Mouse (Mus musculus): ENCODE results near the gene Oxsm.

The Oxsm gene

DNA sequence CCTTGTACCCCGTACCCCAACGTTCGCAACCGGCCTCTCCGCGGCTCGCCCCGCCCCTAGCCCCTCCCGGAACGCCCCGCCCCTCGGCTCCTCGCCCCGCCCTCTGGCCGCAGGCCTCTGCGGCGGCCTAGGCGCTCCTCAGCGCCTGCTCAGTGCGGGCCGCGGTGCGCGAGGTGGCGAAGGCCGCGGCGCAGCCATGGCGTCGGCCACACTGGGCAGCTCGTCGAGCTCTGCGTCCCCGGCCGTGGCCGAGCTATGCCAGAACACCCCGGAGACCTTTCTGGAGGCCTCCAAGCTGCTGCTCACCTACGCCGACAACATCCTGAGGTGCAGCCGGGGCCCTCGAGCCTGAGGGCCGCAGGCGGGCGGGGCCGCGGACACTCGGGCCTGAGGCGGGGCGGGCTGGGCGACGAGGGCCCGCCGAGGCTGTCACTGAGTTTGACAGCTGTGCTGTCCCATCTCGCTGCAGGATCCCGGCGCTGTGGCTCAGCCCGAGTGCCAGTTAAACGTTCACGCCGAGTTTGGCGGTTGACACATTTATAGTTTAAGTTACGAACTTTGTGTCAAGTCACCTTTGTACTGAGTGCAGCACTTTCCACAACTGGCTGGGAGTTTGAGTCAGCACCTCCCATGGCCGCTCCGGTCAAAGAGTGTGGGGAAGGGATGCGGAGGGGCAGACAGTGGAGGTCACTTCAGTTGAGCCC, at the start of gene Oxsm, which contains the start of gene Ngly1:
Gene Oxsm (minus strand): TSS at position 638 of the 704 bp plus-strand sequence.
Gene Ngly1 (plus strand): TSS at position 110 of the 704 bp plus-strand sequence.
- DNase-seq: peak; percentile 83

DNA sequence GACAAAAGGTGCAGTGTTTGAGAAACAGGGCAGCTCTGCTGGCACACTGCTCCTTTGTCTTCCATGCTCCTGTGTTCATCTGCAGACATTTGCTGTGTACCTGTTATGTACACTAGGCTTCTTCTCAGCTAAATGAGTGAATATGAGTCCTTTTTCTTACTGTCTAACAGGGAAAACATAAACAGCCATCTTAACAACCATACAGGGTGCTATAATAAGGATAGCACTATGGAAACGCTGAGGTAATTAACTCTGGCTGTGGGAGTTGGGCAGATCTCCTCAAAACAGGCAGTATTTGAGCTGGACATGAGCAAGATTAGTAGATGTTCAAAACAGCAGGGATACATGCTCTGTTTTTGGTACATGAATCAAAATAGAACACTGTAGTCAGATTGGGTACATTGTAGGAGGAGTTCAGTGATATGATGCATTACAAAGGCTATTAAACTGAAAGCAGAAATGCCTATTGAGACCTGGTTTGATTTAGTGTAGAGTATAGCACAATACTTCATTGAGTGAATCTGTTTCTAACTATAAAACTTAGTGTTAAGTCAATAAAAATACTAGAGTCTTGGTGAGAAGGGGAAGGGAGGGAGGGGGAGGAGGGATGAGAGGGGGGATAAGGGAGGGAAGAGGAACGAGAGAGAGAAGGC, 47.3 kb upstream of the Oxsm start:
- no peak for DNase-seq

- DNase-seq: no peak
Observed at GRCm38 (mm10) chr14:16293921-16294320, 44.3 kb upstream of the Oxsm start.

DNA sequence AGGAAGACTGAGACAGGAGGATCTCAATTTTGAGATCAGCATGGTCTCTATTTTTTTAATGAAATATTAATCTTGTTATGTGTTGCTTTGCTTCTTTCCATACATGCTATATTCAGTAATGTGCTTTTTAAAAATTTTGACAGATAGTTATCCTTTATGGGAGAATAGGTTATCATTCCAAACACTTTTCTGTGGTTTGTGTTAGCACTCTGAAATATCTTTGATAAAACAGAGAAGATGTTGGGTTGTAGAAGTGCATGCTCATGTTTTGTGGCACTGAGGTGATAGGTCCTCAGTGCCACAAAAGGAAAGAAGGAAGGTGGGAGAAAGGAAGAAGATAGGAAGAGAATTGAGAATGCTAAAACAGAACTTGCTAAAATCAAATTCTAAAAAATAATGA, 43.4 kb upstream of the Oxsm start:
- DNase-seq: no peak

DNA sequence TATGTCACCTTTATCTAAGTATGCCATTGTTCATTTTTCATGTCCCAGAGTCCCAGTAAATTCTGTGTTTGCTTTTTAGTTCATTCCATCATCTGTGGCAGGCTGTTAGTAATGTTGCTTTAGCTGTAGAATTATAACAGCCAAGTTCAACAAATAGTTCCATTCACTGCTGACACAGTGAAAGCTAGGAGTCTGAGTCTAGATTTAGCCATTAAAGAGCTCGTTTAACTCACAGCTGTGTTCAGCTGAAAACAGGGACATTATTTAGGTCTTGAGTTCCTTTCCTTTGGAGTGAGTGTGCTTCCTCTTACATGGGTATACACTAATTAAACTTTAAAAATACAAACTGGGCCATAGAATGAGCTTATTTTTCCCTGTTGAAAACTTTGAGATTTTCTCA, 42.8 kb upstream of the Oxsm start:
- DNase-seq: no peak

DNA sequence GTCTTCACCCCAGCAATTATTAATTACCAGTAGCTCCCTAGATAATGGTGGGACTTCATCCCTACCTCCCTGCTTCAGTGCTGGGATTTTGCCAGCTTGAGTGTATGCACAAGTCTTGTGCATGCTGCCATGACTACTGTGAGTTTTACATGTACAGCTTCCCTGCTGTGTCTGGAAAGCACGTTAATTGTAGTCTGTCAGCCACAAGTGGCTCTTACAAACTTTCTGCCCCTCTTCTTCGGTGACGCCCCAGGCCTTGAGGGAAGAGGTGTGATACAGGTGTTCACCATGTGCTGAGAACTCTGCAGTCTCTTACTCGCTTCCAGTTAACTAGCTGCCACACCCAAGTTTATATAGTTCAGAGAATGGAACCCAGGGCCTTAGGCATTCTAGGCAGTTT, 34.4 kb upstream of the Oxsm start:
- no peak for DNase-seq

- DNase-seq: no peak
Observed at GRCm38 (mm10) chr14:16279196-16279595, 29.6 kb upstream of the Oxsm start.

DNA sequence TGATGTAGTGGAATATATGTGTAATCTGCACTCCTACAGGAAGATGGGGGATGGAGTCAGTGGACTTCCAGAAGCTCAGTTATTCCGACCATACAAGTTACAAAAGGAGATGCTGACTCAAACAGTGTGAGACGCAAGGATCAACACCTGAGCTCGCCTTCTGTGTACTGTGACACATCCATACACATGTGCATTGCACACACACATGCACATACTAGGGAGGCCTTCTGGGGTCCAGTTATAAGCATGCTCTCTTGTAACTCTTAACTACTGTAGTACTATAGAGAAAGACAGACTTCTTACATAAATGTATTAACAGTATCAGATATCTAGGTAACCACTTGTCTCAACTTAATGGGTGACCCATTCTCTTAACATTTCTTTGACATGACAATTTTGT, 24.1 kb upstream of the Oxsm start:
- DNase-seq: no peak

- DNase-seq: no peak
Observed at GRCm38 (mm10) chr14:16269776-16270175, 20.2 kb upstream of the Oxsm start.

DNA sequence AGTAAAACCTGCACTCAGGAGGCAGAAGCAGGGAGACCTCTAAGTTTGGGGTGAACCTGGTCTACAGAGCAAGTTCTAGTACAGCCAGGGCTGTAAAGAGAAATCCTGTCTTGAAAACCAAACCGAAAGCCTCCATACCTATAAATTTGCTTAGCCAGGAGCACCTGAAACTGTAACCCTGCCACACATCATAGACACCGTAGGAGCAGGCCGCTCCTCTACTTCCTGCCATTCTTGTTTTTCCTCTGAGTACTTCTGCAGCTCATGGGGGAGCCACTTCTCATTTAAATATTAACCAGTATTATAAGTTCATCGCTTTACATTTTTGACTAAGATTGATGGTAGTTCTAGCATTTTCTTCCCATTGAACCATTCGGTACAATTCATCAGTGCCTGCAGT, 17.4 kb upstream of the Oxsm start:
- DNase-seq: no peak

GRCm38 (mm10) chr14:16261869-16262268, 12.3 kb upstream of the Oxsm start:
- no peak for DNase-seq

DNA sequence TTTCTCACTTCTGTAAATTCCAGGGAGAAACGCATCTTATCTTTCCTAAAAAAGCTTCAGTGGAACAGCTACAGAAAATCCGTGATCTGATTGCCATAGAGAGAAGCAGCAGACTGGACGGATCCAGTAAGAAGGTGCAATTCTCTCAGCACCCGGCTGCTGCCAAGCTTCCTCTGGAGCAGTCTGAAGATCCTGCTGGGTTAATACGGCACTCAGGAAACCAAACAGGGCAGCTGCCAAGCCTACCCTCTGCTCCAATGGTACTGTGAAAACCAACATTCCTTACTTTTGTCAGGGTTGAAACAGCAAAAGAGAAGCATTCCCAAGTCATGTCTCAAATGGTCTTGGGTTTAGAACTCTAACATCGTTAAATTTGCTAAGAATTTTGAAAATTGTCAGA, 10.9 kb upstream of the Oxsm start:
- DNase-seq: peak; percentile 67

- no peak for DNase-seq
Observed at GRCm38 (mm10) chr14:16256209-16256608, 6.6 kb upstream of the Oxsm start.

- no peak for DNase-seq
Observed at GRCm38 (mm10) chr14:16255745-16256144, 6.1 kb upstream of the Oxsm start.

DNA sequence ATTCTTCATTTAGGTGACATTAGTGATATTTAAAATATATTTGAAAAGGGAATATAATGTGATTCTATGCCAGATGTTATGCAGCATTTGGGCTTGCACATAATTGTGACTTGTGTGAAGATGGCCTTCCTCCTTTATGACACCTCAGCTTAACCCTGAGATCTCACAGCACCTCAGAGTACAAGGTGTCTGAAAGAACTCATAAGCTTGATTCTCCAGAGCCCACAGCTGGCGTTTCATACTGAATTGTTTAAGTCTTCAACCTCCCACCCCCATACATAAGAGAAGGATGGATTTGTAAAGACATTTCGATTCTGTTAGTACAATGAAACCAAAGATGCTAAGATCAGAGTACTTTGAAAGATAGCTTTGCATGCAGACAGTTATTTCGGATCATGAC, 491 bp upstream of the Oxsm start:
- DNase-seq: no peak

DNA sequence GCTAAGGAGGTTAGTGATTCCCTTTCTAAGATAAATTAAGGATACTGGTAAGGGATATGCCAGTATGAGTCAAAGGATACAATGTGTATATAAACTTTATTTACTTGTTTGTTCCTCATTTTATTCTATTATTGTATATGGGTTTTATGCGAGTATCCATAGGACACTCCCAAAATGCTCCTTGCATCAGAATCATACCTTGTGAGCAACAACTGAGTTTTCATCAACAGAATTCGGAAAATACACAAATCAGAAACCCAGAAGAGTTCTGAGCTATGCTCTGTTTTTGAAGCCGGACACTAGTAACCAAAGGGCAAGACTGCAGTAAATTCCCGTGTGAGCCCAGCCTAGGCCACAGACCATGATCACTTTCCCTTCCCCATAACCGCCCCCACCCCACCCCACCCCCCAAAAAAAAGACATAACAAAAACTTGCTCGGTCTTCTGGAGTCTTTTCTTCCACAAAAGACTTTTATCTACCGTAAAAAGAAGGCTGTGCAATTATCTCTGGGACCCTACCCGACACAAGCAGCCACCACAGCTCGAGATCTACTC, 928 bp downstream of the Oxsm start:
- DNase-seq: no peak

GRCm38 (mm10) chr14:16248135-16248534, 1.5 kb downstream of the Oxsm start:
- DNase-seq: no peak

DNA sequence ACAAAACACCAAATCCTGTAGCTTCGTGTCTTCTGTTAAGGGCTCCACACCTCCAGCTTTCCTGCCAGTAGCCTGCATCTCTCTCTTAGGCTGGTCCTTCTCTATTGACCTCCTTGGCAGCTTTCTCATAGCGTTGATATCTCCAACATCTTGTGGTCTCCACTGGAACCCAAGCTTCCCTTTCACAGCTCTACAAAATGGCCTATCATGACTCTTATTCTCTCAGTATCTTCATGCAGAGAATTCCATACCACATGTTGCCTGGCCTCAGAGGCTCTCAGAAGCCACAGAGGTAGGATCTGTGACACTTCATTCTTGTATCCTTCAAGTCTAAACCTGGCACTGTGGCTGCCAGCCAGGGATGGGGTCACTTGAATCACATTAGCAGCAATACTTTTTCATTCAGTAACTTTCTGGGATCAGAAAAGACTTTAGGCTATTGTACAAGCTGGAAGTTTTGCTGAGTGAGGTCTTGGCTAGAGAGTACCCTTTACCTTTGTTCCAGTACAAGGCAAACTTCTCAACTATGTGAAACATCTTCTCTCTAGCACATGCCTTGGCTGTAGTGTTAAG, 3.2 kb downstream of the Oxsm start:
- DNase-seq: no peak

GRCm38 (mm10) chr14:16245127-16245526, 4.5 kb downstream of the Oxsm start:
- no peak for DNase-seq

- no peak for DNase-seq
Observed at GRCm38 (mm10) chr14:16244370-16244769, 5.2 kb downstream of the Oxsm start.

GRCm38 (mm10) chr14:16243603-16244209, 5.9 kb downstream of the Oxsm start:
- DNase-seq: no peak

- DNase-seq: peak; percentile 91
Observed at GRCm38 (mm10) chr14:16242947-16243602, 6.5 kb downstream of the Oxsm start.
